Mouse (Mus musculus): ENCODE measurements around the gene Fkbp11.
A peak's percentile ranks its signal among the peaks of the same experiment; 100 is the strongest.
"Not testable (repeated sequence)": the region's sequence is repeated elsewhere in the genome, so short reads cannot be mapped to it uniquely, and the experiment has no call there.

The Fkbp11 gene

GRCm38 (mm10) chr15:98727443-98728321 is at the start of gene Fkbp11:
TSS of gene Fkbp11 (minus strand) at chr15:98728198.
- DNase-seq: peak; percentile 50

- no peak for DNase-seq
Observed at GRCm38 (mm10) chr15:98777762-98778161, 49.8 kb upstream of the Fkbp11 start, which contains the start of gene Wnt10b. TSS of gene Wnt10b (minus strand) at chr15:98778150.

GRCm38 (mm10) chr15:98777005-98777616 is 49.1 kb upstream of the Fkbp11 start:
- DNase-seq: no peak

GRCm38 (mm10) chr15:98776280-98777004 is 48.4 kb upstream of the Fkbp11 start:
- DNase-seq: no peak

GRCm38 (mm10) chr15:98775533-98775932 is 47.5 kb upstream of the Fkbp11 start:
- DNase-seq: no peak

- DNase-seq: no peak
Observed at GRCm38 (mm10) chr15:98774096-98774495, 46.1 kb upstream of the Fkbp11 start.

- DNase-seq: no peak
Observed at GRCm38 (mm10) chr15:98772511-98773211, 44.7 kb upstream of the Fkbp11 start.

GRCm38 (mm10) chr15:98771813-98772425 is 43.9 kb upstream of the Fkbp11 start:
- no peak for DNase-seq

- no peak for DNase-seq
Observed at GRCm38 (mm10) chr15:98768259-98768658, 40.3 kb upstream of the Fkbp11 start.

- DNase-seq: no peak
Observed at GRCm38 (mm10) chr15:98765929-98766328, 37.9 kb upstream of the Fkbp11 start.

- peak; percentile 94 for DNase-seq
Observed at GRCm38 (mm10) chr15:98762670-98763529, 34.9 kb upstream of the Fkbp11 start, which contains the start of gene Arf3. TSS of gene Arf3 (minus strand) at chr15:98763214.

- peak; percentile 73 for DNase-seq
Observed at GRCm38 (mm10) chr15:98762201-98762621, 34.2 kb upstream of the Fkbp11 start.

GRCm38 (mm10) chr15:98754125-98754524 is 26.1 kb upstream of the Fkbp11 start:
- no peak for DNase-seq

GRCm38 (mm10) chr15:98753021-98753423 is 25.0 kb upstream of the Fkbp11 start:
- DNase-seq: no peak

GRCm38 (mm10) chr15:98749093-98749492 is 21.1 kb upstream of the Fkbp11 start:
- no peak for DNase-seq

GRCm38 (mm10) chr15:98747296-98747695 is 19.3 kb upstream of the Fkbp11 start:
- DNase-seq: no peak

- no peak for DNase-seq
Observed at GRCm38 (mm10) chr15:98746344-98746965, 18.5 kb upstream of the Fkbp11 start.

GRCm38 (mm10) chr15:98743863-98744262 is 15.9 kb upstream of the Fkbp11 start:
- not testable (repeated sequence) for DNase-seq

GRCm38 (mm10) chr15:98742766-98743428 is 14.9 kb upstream of the Fkbp11 start:
- no peak for DNase-seq

- DNase-seq: no peak
Observed at GRCm38 (mm10) chr15:98740219-98740618, 12.2 kb upstream of the Fkbp11 start.
